Mouse (Mus musculus): ENCODE measurements around the gene Plrg1.

GRCm38 (mm10) chr3:83067920-83068319, 12.6 kb downstream of the Plrg1 start:
- TF ChIP-seq EP300 (optimal IDR thresholded peaks at IDR 0.05) (no peak), CTCF (IDR thresholded peaks at IDR 0.05; ENCODE audit: low read depth) (no peak)

All from stomach, postnatal 0 days (tissue).